26 mouse cellular contexts compared by ENCODE assay signal in the genomic region with DNA sequence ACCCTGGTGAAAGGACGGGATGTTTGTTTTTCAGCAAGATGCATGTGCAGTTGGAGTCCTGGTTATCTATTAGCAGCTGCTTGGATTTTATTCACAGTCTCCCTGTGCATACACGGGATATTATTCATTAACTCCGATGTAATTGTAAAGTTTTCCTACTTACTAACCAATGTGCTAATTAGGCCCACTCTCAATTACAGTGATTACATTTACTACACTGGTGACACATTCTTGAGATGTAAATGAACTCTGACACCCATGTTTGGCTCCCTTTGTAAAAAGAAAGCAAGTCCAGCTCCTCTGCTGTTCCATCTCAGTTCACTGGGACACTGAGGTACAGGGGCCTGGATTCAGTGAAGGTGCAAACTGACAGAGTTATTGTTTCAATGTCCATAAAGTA.
DNase-seq lines count a peak whose midpoint lies in the region; ATAC-seq and TF ChIP-seq lines count a peak whose summit lies in the region.
"Had no signal": no experiment of that assay in that cellular context is flagged by ENCODE, and none has a peak within 500 bp of the region (broad histone marks: within the 10 kb centered on the region; RNA-seq: fewer than 3 reads in every experiment).

No protein-coding gene starts in this region.

- no peak overlapping the region for H3K4me2 ChIP-seq in forebrain, embryonic 14.5 days (ENCODE audit: low read length)
- H3K4me2 ChIP-seq in forebrain, embryonic 12.5 days, result no peak overlapping the region
- no peak overlapping the region for H3K4me2 ChIP-seq in kidney, embryonic 16.5 days (replicated peaks; ENCODE audit: low read depth, low read length)
- H3K4me2 ChIP-seq: heart, embryonic 13.5 days; hindbrain, embryonic 14.5 days had no signal

- H3K27ac ChIP-seq in forebrain, embryonic 14.5 days (ENCODE audit: low read depth, low read length), result no peak overlapping the region
- H3K27ac ChIP-seq in forebrain, embryonic 12.5 days, result no peak overlapping the region
- no peak overlapping the region for H3K27ac ChIP-seq in kidney, embryonic 16.5 days (ENCODE audit: low read length)
- no peak overlapping the region for H3K27ac ChIP-seq in layer of hippocampus, adult 2 months
- H3K27ac ChIP-seq: forebrain, embryonic 10.5 days; heart, adult 2 months; heart, embryonic 10.5 days; heart, embryonic 13.5 days; hindbrain, embryonic 14.5 days; hindbrain, postnatal 0 days had no signal

- H3K9ac ChIP-seq in forebrain, embryonic 14.5 days (ENCODE audit: low read length), result no peak overlapping the region
- H3K9ac ChIP-seq in forebrain, embryonic 12.5 days, result no peak overlapping the region
- no peak overlapping the region for H3K9ac ChIP-seq in kidney, embryonic 16.5 days (replicated peaks; ENCODE audit: low read length)
- H3K9ac ChIP-seq: heart, embryonic 13.5 days; hindbrain, embryonic 14.5 days had no signal

- no peaks in the 10 kb centered on the region for H3K27me3 ChIP-seq in forebrain, embryonic 14.5 days (replicated peaks; ENCODE audit: control insufficient read depth, insufficient read depth, low read length)
- no peaks in the 10 kb centered on the region for H3K27me3 ChIP-seq in forebrain, embryonic 12.5 days
- H3K27me3 ChIP-seq in kidney, embryonic 16.5 days (ENCODE audit: insufficient read depth, low read length), result no peaks in the 10 kb centered on the region
- H3K27me3 ChIP-seq: CH12.LX; heart, embryonic 13.5 days had no signal

- H3K4me1 ChIP-seq in forebrain, embryonic 14.5 days (ENCODE audit: control insufficient read depth, insufficient read depth, low read length), result no peaks in the 10 kb centered on the region
- no peaks in the 10 kb centered on the region for H3K4me1 ChIP-seq in forebrain, embryonic 12.5 days
- H3K4me1 ChIP-seq in kidney, embryonic 16.5 days (ENCODE audit: insufficient read depth, low read length), result no peaks in the 10 kb centered on the region
- H3K4me1 ChIP-seq: forebrain, embryonic 10.5 days; heart, embryonic 10.5 days; heart, embryonic 13.5 days had no signal

- DNase-seq in forebrain, embryonic 14.5 days (ENCODE audit: low spot score), result peak; percentile 21
- DNase-seq in kidney, postnatal 36 days, result no peak
- DNase-seq in retina, embryonic 14.5 days (ENCODE audit: low spot score), result peak; percentile 28
- DNase-seq in layer of hippocampus, adult 9-11 months, result no peak
- no peak for DNase-seq in layer of hippocampus, adult 2 months (ENCODE audit: low spot score in 2 of 2)
- DNase-seq: adrenal gland, adult 2 months; adrenal gland, postnatal 14 days; B cell, adult 2 months; cerebellum, adult 18-20 months; cerebellum, adult 9-10 months; cerebellum, postnatal 14 days; gastrocnemius, postnatal 10 days; gastrocnemius, postnatal 36 days; heart, adult 2 months; heart, postnatal 14 days; heart, postnatal 4 days had no signal

- no peak for TF ChIP-seq CTCF in layer of hippocampus, adult 2 months (conservative IDR thresholded peaks at IDR 0.05)

- H3K4me3 ChIP-seq in forebrain, embryonic 14.5 days (ENCODE audit: low read depth, low read length), result no peak overlapping the region
- H3K4me3 ChIP-seq in forebrain, embryonic 12.5 days (replicated peaks), result no peak overlapping the region
- no peak overlapping the region for H3K4me3 ChIP-seq in kidney, embryonic 16.5 days (ENCODE audit: low read length)
- H3K4me3 ChIP-seq in layer of hippocampus, adult 2 months, result no peak overlapping the region
- H3K4me3 ChIP-seq: forebrain, embryonic 10.5 days; heart, adult 2 months; heart, embryonic 10.5 days; heart, embryonic 13.5 days had no signal

- H3K9me3 ChIP-seq in forebrain, embryonic 14.5 days (replicated peaks; ENCODE audit: control insufficient read depth, low read length), result no peaks in the 10 kb centered on the region
- H3K9me3 ChIP-seq in forebrain, embryonic 12.5 days, result no peaks in the 10 kb centered on the region
- no peaks in the 10 kb centered on the region for H3K9me3 ChIP-seq in kidney, embryonic 16.5 days (ENCODE audit: low read length)
- H3K9me3 ChIP-seq: forebrain, embryonic 10.5 days; G1E; heart, embryonic 10.5 days; heart, embryonic 13.5 days had no signal

- no peaks in the 10 kb centered on the region for H3K36me3 ChIP-seq in forebrain, embryonic 14.5 days (ENCODE audit: control insufficient read depth, insufficient read depth, low read length)
- H3K36me3 ChIP-seq in forebrain, embryonic 12.5 days (replicated peaks), result no peaks in the 10 kb centered on the region
- no peaks in the 10 kb centered on the region for H3K36me3 ChIP-seq in kidney, embryonic 16.5 days (ENCODE audit: insufficient read depth, low read length)
- H3K36me3 ChIP-seq: forebrain, embryonic 10.5 days; G1E; heart, embryonic 10.5 days; heart, embryonic 13.5 days had no signal

- WGBS in forebrain, embryonic 14.5 days, result 39% methylated on average over 3 of the region's 3 CpGs
- WGBS in forebrain, embryonic 12.5 days, result 49% methylated on average over 3 of the region's 3 CpGs
- WGBS in kidney, embryonic 16.5 days, result 88% methylated on average over 3 of the region's 3 CpGs

- peak; percentile 26; the same call in 1 of the 2 replicates for ATAC-seq in forebrain, embryonic 14.5 days
- ATAC-seq in forebrain, embryonic 12.5 days (ENCODE audit: low FRiP score), result no peak
- ATAC-seq in kidney, embryonic 16.5 days (ENCODE audit: low FRiP score, low TSS enrichment), result peak; percentile 54; the same call in 1 of the 2 replicates
- ATAC-seq: hindbrain, postnatal 0 days; inflammation-experienced regulatory T-cells, adult 6 months had no signal

Comparison
In these comparisons a context has a peak if more than half of its experiments do, and no peak if none do; other contexts are left out.
1. DNase-seq: peak in forebrain, embryonic 14.5 days (single experiment) and retina, embryonic 14.5 days (single experiment); none in kidney, postnatal 36 days (0 of 2), layer of hippocampus, adult 9-11 months (single experiment) and layer of hippocampus, adult 2 months (0 of 2).